Mouse (Mus musculus) CH12.LX (cell line): ENCODE measurements around the gene Mboat1. TPM values are rescaled to one million over a fixed set of nuclear protein-coding genes. Genes with fewer than 3 reads are reported as not detected.

Source experiments
- DNase-seq: peaks from one replicate; pipeline ENCODE4 v3.0.0-alpha.2; 2013; ENCODE audit errors: extremely low read depth
- H3K27ac ChIP-seq: 2 replicates; pipeline ENCODE4 v1.5.1; 2012; ENCODE audit warnings: low read depth, mild to moderate bottlenecking, control low read depth, moderate library complexity; ENCODE audit not compliant: insufficient read depth
- H3K27me3 ChIP-seq: replicated peaks from 2 replicates; pipeline ENCODE3; 2012; ENCODE audit warnings: inconsistent platforms
- H3K36me3 ChIP-seq, 2 experiments: replicated peaks in 1 of 2; 2 replicates each; pipeline versions ENCODE3 to v1.6.1; 2012; ENCODE audit warnings: inconsistent platforms in 1 of 2, low read length in 1 of 2, mild to moderate bottlenecking in 1 of 2, mixed read lengths in 1 of 2, moderate library complexity in 1 of 2; ENCODE audit not compliant: control insufficient read depth in 1 of 2, insufficient read depth in 1 of 2
- H3K4me1 ChIP-seq, 2 experiments: 2 replicates each; pipeline ENCODE4 v1.6.1; 2012; ENCODE audit warnings: inconsistent platforms in 1 of 2, moderate library complexity in 1 of 2; ENCODE audit not compliant: insufficient read depth in 2 of 2, control insufficient read depth in 1 of 2
- H3K4me2 ChIP-seq: 2 replicates; pipeline ENCODE4 v1.6.1; 2012; ENCODE audit warnings: low read depth, mild to moderate bottlenecking, control low read depth; ENCODE audit not compliant: poor library complexity, insufficient read depth, severe bottlenecking
- H3K4me3 ChIP-seq, 3 experiments: fragments of 150-350 bp in 1 of 3; sonication (generic) in 1 of 3; replicated peaks in 1 of 3; 2 replicates each; pipeline versions ENCODE3 to v1.5.1; 2011 to 2012; ENCODE audit warnings: low read depth in 2 of 3, low read length in 2 of 3, mild to moderate bottlenecking in 2 of 3, moderate library complexity in 2 of 3, control low read depth in 1 of 3, improper control_type of control experiment in 1 of 3, inconsistent platforms in 1 of 3, mixed read lengths in 1 of 3; ENCODE audit not compliant: poor library complexity in 1 of 3
- H3K79me2 ChIP-seq: replicated peaks from 2 replicates; pipeline ENCODE4 v1.6.1; 2012; ENCODE audit warnings: mild to moderate bottlenecking, moderate library complexity; ENCODE audit not compliant: control insufficient read depth, poor library complexity, insufficient read depth, severe bottlenecking; ENCODE audit errors: extremely low read depth
- H3K9ac ChIP-seq: 2 replicates; pipeline ENCODE4 v1.6.1; 2012; ENCODE audit warnings: low read depth, mild to moderate bottlenecking, control low read depth, moderate library complexity; ENCODE audit not compliant: insufficient read depth
- H3K9me3 ChIP-seq: replicated peaks from 2 replicates; pipeline ENCODE3; 2012; ENCODE audit warnings: low read length, inconsistent platforms, mixed read lengths
- BHLHE40 ChIP-seq: IDR thresholded peaks from 2 replicates; pipeline ENCODE4 v1.6.1; 2011; ENCODE audit warnings: mild to moderate bottlenecking, low read depth, low read length, improper control_type of control experiment
- CHD1 ChIP-seq: IDR thresholded peaks from 2 replicates; pipeline ENCODE4 v1.6.1; 2012; ENCODE audit warnings: low read depth, low read length, improper control_type of control experiment, inconsistent platforms
- CTCF ChIP-seq, 2 experiments: IDR thresholded peaks in 1 of 2; conservative IDR thresholded peaks in 1 of 2; 2 replicates each; pipeline ENCODE4 v1.5.1; 2011 to 2012; ENCODE audit warnings: low read depth in 2 of 2, low read length in 2 of 2, improper control_type of control experiment in 1 of 2, inconsistent platforms in 1 of 2, mild to moderate bottlenecking in 1 of 2, moderate library complexity in 1 of 2
- E2F4 ChIP-seq: IDR thresholded peaks from 2 replicates; pipeline ENCODE4 v1.6.1; 2011; ENCODE audit warnings: low read depth, low read length, improper control_type of control experiment; ENCODE audit not compliant: insufficient replicate concordance
- ELF1 ChIP-seq: IDR thresholded peaks from 2 replicates; pipeline ENCODE4 v1.6.1; 2014; ENCODE audit warnings: low read depth, mild to moderate bottlenecking, inconsistent platforms, low read length, improper control_type of control experiment
- ETS1 ChIP-seq: conservative IDR thresholded peaks from 2 replicates; pipeline ENCODE4 v1.6.1; 2012; ENCODE audit warnings: low read depth, mild to moderate bottlenecking, inconsistent platforms, low read length, improper control_type of control experiment, moderate library complexity
- HCFC1 ChIP-seq: IDR thresholded peaks from 2 replicates; pipeline ENCODE4 v1.6.1; 2012; ENCODE audit warnings: low read depth, mild to moderate bottlenecking, inconsistent platforms, low read length, improper control_type of control experiment
- MAFK ChIP-seq: IDR thresholded peaks from 2 replicates; pipeline ENCODE4 v1.6.1; 2011; ENCODE audit warnings: low read length, improper control_type of control experiment; ENCODE audit not compliant: insufficient replicate concordance
- MAX ChIP-seq: IDR thresholded peaks from 2 replicates; pipeline ENCODE4 v1.6.1; 2011; ENCODE audit warnings: low read length, improper control_type of control experiment
- MAZ ChIP-seq: IDR thresholded peaks from 2 replicates; pipeline ENCODE4 v1.6.1; 2012; ENCODE audit warnings: low read depth, mild to moderate bottlenecking, inconsistent platforms, low read length, improper control_type of control experiment, moderate library complexity
- MXI1 ChIP-seq: IDR thresholded peaks from 2 replicates; pipeline ENCODE4 v1.6.1; 2011; ENCODE audit warnings: mild to moderate bottlenecking, low read depth, low read length, improper control_type of control experiment
- MYC ChIP-seq: IDR thresholded peaks from 2 replicates; pipeline ENCODE4 v1.6.1; 2011; ENCODE audit warnings: low read depth, mild to moderate bottlenecking, improper control_type of control experiment, low read length
- NELFE ChIP-seq: IDR thresholded peaks from 2 replicates; pipeline ENCODE4 v1.6.1; 2011; ENCODE audit warnings: low read depth, low read length, improper control_type of control experiment
- NRF1 ChIP-seq: IDR thresholded peaks from 2 replicates; pipeline ENCODE4 v1.6.1; 2014; ENCODE audit warnings: low read depth, mild to moderate bottlenecking, inconsistent platforms, low read length, improper control_type of control experiment, moderate library complexity
- PAX5 ChIP-seq: IDR thresholded peaks from 2 replicates; pipeline ENCODE4 v1.6.1; 2012; ENCODE audit warnings: low read length, inconsistent platforms, mixed read lengths
- POLR2AphosphoS2 ChIP-seq: IDR thresholded peaks from 2 replicates; pipeline ENCODE4 v1.6.1; 2011; ENCODE audit warnings: low read depth, low read length, improper control_type of control experiment
- RAD21 ChIP-seq: IDR thresholded peaks from 2 replicates; pipeline ENCODE4 v1.6.1; 2011; ENCODE audit warnings: low read depth, mild to moderate bottlenecking, low read length, improper control_type of control experiment, moderate library complexity
- SMC3 ChIP-seq: IDR thresholded peaks from 2 replicates; pipeline ENCODE4 v1.6.1; 2011; ENCODE audit warnings: low read depth, low read length, improper control_type of control experiment
- TBP ChIP-seq: conservative IDR thresholded peaks from 2 replicates; pipeline ENCODE4 v1.6.1; 2011; ENCODE audit warnings: low read depth, low read length, improper control_type of control experiment
- TCF12 ChIP-seq: IDR thresholded peaks from 2 replicates; pipeline ENCODE4 v1.6.1; 2014; ENCODE audit warnings: low read depth, mild to moderate bottlenecking, inconsistent platforms, low read length, improper control_type of control experiment
- USF1 ChIP-seq: IDR thresholded peaks from 2 replicates; pipeline ENCODE4 v1.6.1; 2014; ENCODE audit warnings: low read depth, mild to moderate bottlenecking, inconsistent platforms, low read length, improper control_type of control experiment
- ZC3H11A ChIP-seq: IDR thresholded peaks from 2 replicates; pipeline ENCODE4 v1.6.1; 2012; ENCODE audit warnings: low read depth, mild to moderate bottlenecking, inconsistent platforms, low read length, improper control_type of control experiment
- ZKSCAN1 ChIP-seq: IDR thresholded peaks from 2 replicates; pipeline ENCODE4 v1.6.1; 2012; ENCODE audit warnings: low read depth, inconsistent platforms, low read length, improper control_type of control experiment, borderline replicate concordance
- ZMIZ1 ChIP-seq: IDR thresholded peaks from 2 replicates; pipeline ENCODE4 v1.6.1; 2012; ENCODE audit warnings: low read depth, mild to moderate bottlenecking, inconsistent platforms, low read length, improper control_type of control experiment
- dilution Hi-C: fragments of 300-500 bp; cut with MboI; formaldehyde crosslinking; loops from 2 replicates; pipeline ENCODE4 v1.14.3; 2020; ENCODE audit warnings: low sequenced_read_pairs; ENCODE audit not compliant: extremely low pct_unique_long_range_greater_than_20kb, extremely low pct_ligation_motif_present
- in situ Hi-C: fragments of 300-500 bp; cut with MboI; formaldehyde crosslinking; loops from 3 replicates; pipeline ENCODE4 v1.14.3; 2019; ENCODE audit warnings: low sequenced_read_pairs, low pct_ligation_motif_present, low pct_unique_long_range_greater_than_20kb, mixed read lengths
- polyA plus RNA-seq: library from polyadenylated mRNA; unstranded; fragments of >175 nt; gene quantifications from 2 replicates; pipeline ENCODE4 v1.2.1, GENCODE M21; 2012; ENCODE audit warnings: low read depth; ENCODE audit not compliant: insufficient read length
- total RNA-seq, 2 experiments: library from RNA; depleted of rRNA; stranded (reverse); fragments of 300-350 nt in 1 of 2; fragments of >200 nt in 1 of 2; gene quantifications; 2 replicates each; pipeline ENCODE4 v1.2.3; 2012 to 2014

Mboat1 gene
- total and polyA plus RNA-seq, 3 experiments, result 0.53 to 3.3 (median 0.63) TPM

DNA sequence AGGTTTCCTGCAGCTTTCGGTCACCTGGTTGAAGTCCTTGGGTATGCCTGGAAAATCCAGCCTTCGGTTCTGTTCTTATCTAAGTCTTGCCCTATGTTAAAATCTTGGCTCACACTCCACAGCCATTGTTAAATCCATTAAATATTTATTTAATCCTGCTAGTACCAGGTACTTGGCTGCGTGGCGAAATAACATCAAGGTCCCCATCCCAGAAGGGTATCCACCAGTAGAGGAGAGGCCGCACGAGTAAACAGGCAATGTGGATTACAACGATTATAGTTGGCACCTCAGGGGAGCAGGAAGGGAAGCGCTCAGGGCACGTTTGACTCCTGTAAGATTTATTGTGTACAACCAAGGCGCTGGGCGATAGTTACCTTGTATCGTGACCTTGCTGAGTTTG is 4.4 kb downstream of the Mboat1 start:
- Histone ChIP-seq H3K9me3 (peaks cover 10% of the 10 kb centered on the region), H3K79me2 (no peaks in the 10 kb centered on the region), H3K4me1 (no peaks in the 10 kb centered on the region), H3K9ac (no peak overlapping the region), H3K4me3 (no peak overlapping the region), H3K27ac (no peak overlapping the region), H3K4me2 (no peak overlapping the region), H3K27me3 (no peaks in the 10 kb centered on the region), H3K36me3 (no peaks in the 10 kb centered on the region)
- no peak for TF ChIP-seq HCFC1
- TF ChIP-seq ELF1, result no peak
- no peak for TF ChIP-seq CHD1
- no peak for TF ChIP-seq BHLHE40
- TF ChIP-seq USF1, result no peak
- no peak for TF ChIP-seq ZC3H11A
- TF ChIP-seq POLR2AphosphoS2, result no peak
- TF ChIP-seq ZKSCAN1, result no peak
- no peak for TF ChIP-seq MAFK
- TF ChIP-seq NRF1, result no peak
- dilution Hi-C loops (no loop called here), in situ Hi-C loops (no loop called here)
- DNase-seq, result no peak

GRCm38 (mm10) chr13:30141996-30142395 is 5.7 kb downstream of the Mboat1 start:
- no peak overlapping the region for H3K9ac ChIP-seq

More at GRCm38 (mm10) chr13:30141996-30142395, 5.7 kb downstream of the Mboat1 start:
- Histone ChIP-seq H3K36me3 (no peaks in the 10 kb centered on the region), H3K4me3 (no peak overlapping the region), H3K27ac (no peak overlapping the region), H3K27me3 (no peaks in the 10 kb centered on the region), H3K4me1 (no peaks in the 10 kb centered on the region), H3K79me2 (no peaks in the 10 kb centered on the region), H3K4me2 (no peak overlapping the region), H3K9me3 (peaks cover 10% of the 10 kb centered on the region)
- TF ChIP-seq ZKSCAN1 (no peak), MAZ (no peak), ZMIZ1 (no peak), USF1 (no peak), CTCF (conservative IDR thresholded peaks at IDR 0.05 in 1 of 2, IDR thresholded peaks at IDR 0.05 in 1 of 2; ENCODE audit: low read depth in 2 of 2, low read length in 2 of 2) (no peak), MAX (no peak), HCFC1 (no peak), SMC3 (no peak), ETS1 (no peak), PAX5 (no peak), NELFE (no peak), TBP (no peak), MAFK (no peak), MXI1 (no peak), MYC (no peak), ZC3H11A (no peak), RAD21 (no peak), TCF12 (no peak), E2F4 (no peak)
- DNase-seq, result no peak
- in situ Hi-C loops (no loop called here), dilution Hi-C loops (no loop called here)
